Mouse (Mus musculus) CH12.LX (cell line): ENCODE measurements at regions not wholly inside any gene's neighbourhood (a gene's known extent, or its start where the extent isn't known, plus 50 kb on each side); places are given as distances from the start of the nearest gene placed in this dataset.

ENCODE experiments used
- CTCF ChIP-seq, 2 experiments: IDR thresholded peaks in 1 of 2; conservative IDR thresholded peaks in 1 of 2; 2 replicates each; pipeline ENCODE4 v1.5.1; 2011 to 2012; ENCODE audit warnings: low read depth in 2 of 2, low read length in 2 of 2, improper control_type of control experiment in 1 of 2, inconsistent platforms in 1 of 2, mild to moderate bottlenecking in 1 of 2, moderate library complexity in 1 of 2
- E2F4 ChIP-seq: IDR thresholded peaks from 2 replicates; pipeline ENCODE4 v1.6.1; 2011; ENCODE audit warnings: low read depth, low read length, improper control_type of control experiment; ENCODE audit not compliant: insufficient replicate concordance
- MAFK ChIP-seq: IDR thresholded peaks from 2 replicates; pipeline ENCODE4 v1.6.1; 2011; ENCODE audit warnings: low read length, improper control_type of control experiment; ENCODE audit not compliant: insufficient replicate concordance
- MAX ChIP-seq: IDR thresholded peaks from 2 replicates; pipeline ENCODE4 v1.6.1; 2011; ENCODE audit warnings: low read length, improper control_type of control experiment
- MAZ ChIP-seq: IDR thresholded peaks from 2 replicates; pipeline ENCODE4 v1.6.1; 2012; ENCODE audit warnings: low read depth, mild to moderate bottlenecking, inconsistent platforms, low read length, improper control_type of control experiment, moderate library complexity
- NELFE ChIP-seq: IDR thresholded peaks from 2 replicates; pipeline ENCODE4 v1.6.1; 2011; ENCODE audit warnings: low read depth, low read length, improper control_type of control experiment
- POLR2A ChIP-seq: IDR thresholded peaks from 2 replicates; pipeline ENCODE4 v1.6.1; 2011; ENCODE audit warnings: low read depth, mild to moderate bottlenecking, improper control_type of control experiment, low read length
- POLR2AphosphoS2 ChIP-seq: IDR thresholded peaks from 2 replicates; pipeline ENCODE4 v1.6.1; 2011; ENCODE audit warnings: low read depth, low read length, improper control_type of control experiment
- UBTF ChIP-seq: IDR thresholded peaks from 2 replicates; pipeline ENCODE4 v1.6.1; 2012; ENCODE audit warnings: low read depth, mild to moderate bottlenecking, inconsistent platforms, low read length, improper control_type of control experiment, moderate library complexity
- USF1 ChIP-seq: IDR thresholded peaks from 2 replicates; pipeline ENCODE4 v1.6.1; 2014; ENCODE audit warnings: low read depth, mild to moderate bottlenecking, inconsistent platforms, low read length, improper control_type of control experiment
- ZMIZ1 ChIP-seq: IDR thresholded peaks from 2 replicates; pipeline ENCODE4 v1.6.1; 2012; ENCODE audit warnings: low read depth, mild to moderate bottlenecking, inconsistent platforms, low read length, improper control_type of control experiment
- ZNF384 ChIP-seq: IDR thresholded peaks from 2 replicates; pipeline ENCODE4 v1.6.1; 2012; ENCODE audit warnings: low read depth, low read length, improper control_type of control experiment, inconsistent platforms

DNA sequence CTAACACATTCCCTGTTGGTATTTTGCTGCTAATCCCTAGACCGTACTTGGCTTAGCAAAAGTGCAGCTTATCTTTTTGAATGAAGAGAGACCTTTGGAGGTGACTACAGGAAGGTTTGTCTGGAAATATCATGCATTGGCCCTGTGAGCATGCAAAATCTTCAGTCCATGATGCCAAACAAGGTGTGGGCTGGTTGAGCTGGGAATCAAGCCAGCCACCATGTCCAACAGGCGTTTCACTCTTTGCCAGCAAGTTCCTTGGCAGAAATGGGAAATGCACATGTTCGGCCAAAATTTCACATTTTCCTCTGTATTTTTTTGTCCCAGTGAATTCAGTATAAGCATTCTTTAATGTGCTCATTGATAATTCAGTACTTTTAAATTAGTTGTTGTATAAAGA is 617.0 kb downstream of the Psat1 start:
- TF ChIP-seq E2F4 = no peak
- no peak for TF ChIP-seq USF1
- no peak for TF ChIP-seq MAX
- TF ChIP-seq NELFE = no peak
- no peak for TF ChIP-seq UBTF
- no peak for TF ChIP-seq CTCF (conservative IDR thresholded peaks at IDR 0.05 in 1 of 2, IDR thresholded peaks at IDR 0.05 in 1 of 2; ENCODE audit: low read depth in 2 of 2, low read length in 2 of 2)
- TF ChIP-seq POLR2A = no peak
- TF ChIP-seq POLR2AphosphoS2 = no peak
- no peak for TF ChIP-seq MAFK
- no peak for TF ChIP-seq ZMIZ1
- TF ChIP-seq ZNF384 = no peak
- no peak for TF ChIP-seq MAZ
